Mouse (Mus musculus) cortical plate, adult 2 months (tissue): Measurements from ENCODE around the gene Urad. TPM values are rescaled to one million over a fixed set of nuclear protein-coding genes. Genes with fewer than 3 reads are reported as not detected.

Source experiments
- H3K27ac ChIP-seq: fragments of 200-500 bp; 2 replicates; pipeline ENCODE4 v1.5.1; 2012; ENCODE audit warnings: low read length, control low read depth, inconsistent platforms; ENCODE audit not compliant: insufficient read depth
- H3K4me1 ChIP-seq: fragments of 200-500 bp; 2 replicates; pipeline ENCODE4 v1.6.1; 2011; ENCODE audit warnings: low read length; ENCODE audit not compliant: control insufficient read depth, insufficient read depth
- H3K4me3 ChIP-seq: fragments of 200-500 bp; 2 replicates; pipeline ENCODE4 v1.5.1; 2011; ENCODE audit warnings: mild to moderate bottlenecking, low read length, control low read depth; ENCODE audit not compliant: insufficient read depth
- CTCF ChIP-seq: fragments of 200-500 bp; IDR thresholded peaks from 2 replicates; pipeline ENCODE4 v1.5.1; 2011; ENCODE audit warnings: mild to moderate bottlenecking, control low read depth, low read length; ENCODE audit not compliant: insufficient read depth; ENCODE audit errors: extremely low read depth
- POLR2A ChIP-seq: fragments of 200-500 bp; IDR thresholded peaks from 2 replicates; pipeline ENCODE4 v1.6.1; 2011; ENCODE audit warnings: mild to moderate bottlenecking, low read length, control low read depth; ENCODE audit not compliant: insufficient read depth; ENCODE audit errors: extremely low read depth
- polyA plus RNA-seq: library from polyadenylated mRNA; depleted of rRNA; stranded (reverse); fragments of >200 nt; gene quantifications from 2 replicates; pipeline ENCODE4 v1.2.3, GENCODE M21; 2012

Gene Urad
- polyA plus RNA-seq, 1 experiment: not detected

- Histone ChIP-seq H3K4me3 (no peak overlapping the region), H3K27ac (no peak overlapping the region), H3K4me1 (no peaks in the 10 kb centered on the region)
- TF ChIP-seq CTCF (no peak), POLR2A (no peak)
These were observed 32.7 kb upstream of the Urad start for GRCm38 (mm10) chr5:147354985-147355384.

GRCm38 (mm10) chr5:147354161-147354780, 32.0 kb upstream of the Urad start:
- TF ChIP-seq CTCF: no peak
- no peak for TF ChIP-seq POLR2A
- no peaks in the 10 kb centered on the region for H3K4me1 ChIP-seq
- H3K27ac ChIP-seq: no peak overlapping the region
- H3K4me3 ChIP-seq: no peak overlapping the region

- TF ChIP-seq POLR2A: no peak
- TF ChIP-seq CTCF: no peak
- H3K4me1 ChIP-seq: no peaks in the 10 kb centered on the region
- no peak overlapping the region for H3K27ac ChIP-seq
- no peak overlapping the region for H3K4me3 ChIP-seq
These were observed 29.7 kb upstream of the Urad start for GRCm38 (mm10) chr5:147351931-147352330.

- Histone ChIP-seq H3K4me3 (no peak overlapping the region), H3K4me1 (no peaks in the 10 kb centered on the region), H3K27ac (no peak overlapping the region)
- TF ChIP-seq CTCF (no peak), POLR2A (no peak)
These were observed 23.7 kb upstream of the Urad start for GRCm38 (mm10) chr5:147345981-147346380.

GRCm38 (mm10) chr5:147343904-147344303, 21.7 kb upstream of the Urad start:
- no peaks in the 10 kb centered on the region for H3K4me1 ChIP-seq
- no peak overlapping the region for H3K27ac ChIP-seq
- no peak overlapping the region for H3K4me3 ChIP-seq
- no peak for TF ChIP-seq CTCF

GRCm38 (mm10) chr5:147342901-147343300, 20.7 kb upstream of the Urad start:
- no peak overlapping the region for H3K27ac ChIP-seq
- no peaks in the 10 kb centered on the region for H3K4me1 ChIP-seq
- no peak overlapping the region for H3K4me3 ChIP-seq
- TF ChIP-seq CTCF (no peak), POLR2A (no peak)

GRCm38 (mm10) chr5:147340741-147341414, 18.6 kb upstream of the Urad start:
- Histone ChIP-seq H3K27ac (no peak overlapping the region), H3K4me3 (no peak overlapping the region), H3K4me1 (no peaks in the 10 kb centered on the region)
- TF ChIP-seq POLR2A: no peak
- TF ChIP-seq CTCF: no peak

GRCm38 (mm10) chr5:147339560-147339959, 17.3 kb upstream of the Urad start:
- H3K27ac ChIP-seq: no peak overlapping the region
- no peak overlapping the region for H3K4me3 ChIP-seq
- no peaks in the 10 kb centered on the region for H3K4me1 ChIP-seq
- TF ChIP-seq CTCF (no peak), POLR2A (no peak)

- no peak for TF ChIP-seq CTCF
- TF ChIP-seq POLR2A: no peak
- no peaks in the 10 kb centered on the region for H3K4me1 ChIP-seq
These were observed 16.7 kb upstream of the Urad start for GRCm38 (mm10) chr5:147338967-147339366.

GRCm38 (mm10) chr5:147332711-147333110, 10.5 kb upstream of the Urad start:
- H3K27ac ChIP-seq: no peak overlapping the region
- 0 out of 2 replicates have a peak, but pooled peaks cover 1% of the 10 kb centered on the region for H3K4me1 ChIP-seq
- no peak overlapping the region for H3K4me3 ChIP-seq
- TF ChIP-seq POLR2A (no peak), CTCF (no peak)

More at GRCm38 (mm10) chr5:147338967-147339366, 16.7 kb upstream of the Urad start:
- H3K4me3 ChIP-seq: no peak overlapping the region
- no peak overlapping the region for H3K27ac ChIP-seq
